Mouse (Mus musculus) urinary bladder, postnatal 36 days (tissue): ENCODE results near the gene Znrf1.

Experiments used
- DNase-seq, 2 experiments: peaks; one replicate each; pipeline ENCODE4 v3.0.0; 2022; ENCODE audit warnings: low spot score in 2 of 2, mixed read lengths in 1 of 2

The Znrf1 gene

GRCm38 (mm10) chr8:111631589-111631988 lies 95.7 kb downstream of the Znrf1 start:
- DNase-seq = no peak

- no peak for DNase-seq
Observed at GRCm38 (mm10) chr8:111632976-111633375, 97.1 kb downstream of the Znrf1 start.

- no peak for DNase-seq
Observed at GRCm38 (mm10) chr8:111638086-111638485, 102.2 kb downstream of the Znrf1 start.

GRCm38 (mm10) chr8:111641064-111641463 lies 105.2 kb downstream of the Znrf1 start:
- no peak for DNase-seq

- peak in 1 of 2 experiments; percentile 34 for DNase-seq
Observed at GRCm38 (mm10) chr8:111642496-111642895, 106.6 kb downstream of the Znrf1 start.

GRCm38 (mm10) chr8:111642939-111643263 lies 107.0 kb downstream of the Znrf1 start:
- DNase-seq = no peak

GRCm38 (mm10) chr8:111643264-111644141 lies 107.6 kb downstream of the Znrf1 start, which contains the start of gene Zfp1:
Zfp1 (plus strand) TSS chr8:111643401.
- peak; percentile 84 to 90 for DNase-seq

- peak in 1 of 2 experiments; percentile 10 for DNase-seq
Observed at GRCm38 (mm10) chr8:111644286-111645051, 108.6 kb downstream of the Znrf1 start.

- no peak for DNase-seq
Observed at GRCm38 (mm10) chr8:111645715-111646114, 109.8 kb downstream of the Znrf1 start.

GRCm38 (mm10) chr8:111648834-111649233 lies 112.9 kb downstream of the Znrf1 start:
- no peak for DNase-seq

- no peak for DNase-seq
Observed at GRCm38 (mm10) chr8:111650651-111651050, 114.8 kb downstream of the Znrf1 start.

- DNase-seq = no peak
Observed at GRCm38 (mm10) chr8:111653524-111653923, 117.6 kb downstream of the Znrf1 start.

GRCm38 (mm10) chr8:111657312-111657854 lies 121.5 kb downstream of the Znrf1 start:
- no peak for DNase-seq

- DNase-seq = no peak
Observed at GRCm38 (mm10) chr8:111658819-111659423, 123.0 kb downstream of the Znrf1 start.

- DNase-seq = peak; percentile 76 to 79
Observed at GRCm38 (mm10) chr8:111662473-111662872, 126.6 kb downstream of the Znrf1 start.

- no peak for DNase-seq
Observed at GRCm38 (mm10) chr8:111666751-111667150, 130.9 kb downstream of the Znrf1 start.
